Mouse (Mus musculus): ENCODE data around the gene Mrps18b. TPM values are rescaled to one million over a fixed set of nuclear protein-coding genes. Genes with fewer than 3 reads are reported as not detected.

Gene Mrps18b
- polyA plus RNA-seq, 1 experiment: 43.9 TPM

- no peak for TF ChIP-seq CTCF (IDR thresholded peaks at IDR 0.05; ENCODE audit: borderline replicate concordance, extremely low read depth, insufficient read depth, insufficient read length)
- TF ChIP-seq POLR2A (IDR thresholded peaks at IDR 0.05; ENCODE audit: borderline replicate concordance, extremely low read depth, insufficient read depth, insufficient read length, poor library complexity, severe bottlenecking): no peak
- peak; percentile 97 for DNase-seq (ENCODE audit: low read depth)
These were observed 1.5 kb upstream of the Mrps18b start for GRCm38 (mm10) chr17:35917463-35918251.

GRCm38 (mm10) chr17:35917143-35917462 is 914 bp upstream of the Mrps18b start:
- DNase-seq (ENCODE audit: low read depth): no peak
- TF ChIP-seq CTCF (IDR thresholded peaks at IDR 0.05; ENCODE audit: borderline replicate concordance, extremely low read depth, insufficient read depth, insufficient read length): no peak

GRCm38 (mm10) chr17:35915538-35916296 is 472 bp downstream of the Mrps18b start:
- TF ChIP-seq POLR2A (IDR thresholded peaks at IDR 0.05; ENCODE audit: borderline replicate concordance, extremely low read depth, insufficient read depth, insufficient read length, poor library complexity, severe bottlenecking) (no peak), CTCF (IDR thresholded peaks at IDR 0.05; ENCODE audit: borderline replicate concordance, extremely low read depth, insufficient read depth, insufficient read length) (no peak)
- no peak for DNase-seq (ENCODE audit: low read depth)

GRCm38 (mm10) chr17:35914975-35915374 is 1.2 kb downstream of the Mrps18b start:
- TF ChIP-seq CTCF (IDR thresholded peaks at IDR 0.05; ENCODE audit: borderline replicate concordance, extremely low read depth, insufficient read depth, insufficient read length) (no peak), POLR2A (IDR thresholded peaks at IDR 0.05; ENCODE audit: borderline replicate concordance, extremely low read depth, insufficient read depth, insufficient read length, poor library complexity, severe bottlenecking) (no peak)
- DNase-seq (ENCODE audit: low read depth): no peak

GRCm38 (mm10) chr17:35909919-35910369 is 6.2 kb downstream of the Mrps18b start, which contains the start of gene Atat1:
Gene Atat1 (minus strand): TSS chr17:35910075.
- peak; percentile 97 for DNase-seq (ENCODE audit: low read depth)
- TF ChIP-seq CTCF (IDR thresholded peaks at IDR 0.05; ENCODE audit: borderline replicate concordance, extremely low read depth, insufficient read depth, insufficient read length): no peak
- peak; percentile 91; the same call in 1 of the 2 replicates for TF ChIP-seq POLR2A (IDR thresholded peaks at IDR 0.05; ENCODE audit: borderline replicate concordance, extremely low read depth, insufficient read depth, insufficient read length, poor library complexity, severe bottlenecking)

GRCm38 (mm10) chr17:35909186-35909918 is 6.8 kb downstream of the Mrps18b start:
- no peak for TF ChIP-seq CTCF (IDR thresholded peaks at IDR 0.05; ENCODE audit: borderline replicate concordance, extremely low read depth, insufficient read depth, insufficient read length)
- TF ChIP-seq POLR2A (IDR thresholded peaks at IDR 0.05; ENCODE audit: borderline replicate concordance, extremely low read depth, insufficient read depth, insufficient read length, poor library complexity, severe bottlenecking): no peak
- DNase-seq (ENCODE audit: low read depth): no peak

- no peak for DNase-seq (ENCODE audit: low read depth)
- no peak for TF ChIP-seq POLR2A (IDR thresholded peaks at IDR 0.05; ENCODE audit: borderline replicate concordance, extremely low read depth, insufficient read depth, insufficient read length, poor library complexity, severe bottlenecking)
- TF ChIP-seq CTCF (IDR thresholded peaks at IDR 0.05; ENCODE audit: borderline replicate concordance, extremely low read depth, insufficient read depth, insufficient read length): no peak
These were observed 8.6 kb downstream of the Mrps18b start for GRCm38 (mm10) chr17:35907609-35908008.

- no peak for DNase-seq (ENCODE audit: low read depth)
- no peak for TF ChIP-seq CTCF (IDR thresholded peaks at IDR 0.05; ENCODE audit: borderline replicate concordance, extremely low read depth, insufficient read depth, insufficient read length)
- TF ChIP-seq POLR2A (IDR thresholded peaks at IDR 0.05; ENCODE audit: borderline replicate concordance, extremely low read depth, insufficient read depth, insufficient read length, poor library complexity, severe bottlenecking): no peak
These were observed 10.6 kb downstream of the Mrps18b start for GRCm38 (mm10) chr17:35905587-35905986.

- no peak for TF ChIP-seq CTCF (IDR thresholded peaks at IDR 0.05; ENCODE audit: borderline replicate concordance, extremely low read depth, insufficient read depth, insufficient read length)
- TF ChIP-seq POLR2A (IDR thresholded peaks at IDR 0.05; ENCODE audit: borderline replicate concordance, extremely low read depth, insufficient read depth, insufficient read length, poor library complexity, severe bottlenecking): no peak
- no peak for DNase-seq (ENCODE audit: low read depth)
These were observed 12.2 kb downstream of the Mrps18b start for GRCm38 (mm10) chr17:35903992-35904355.

- TF ChIP-seq POLR2A (IDR thresholded peaks at IDR 0.05; ENCODE audit: borderline replicate concordance, extremely low read depth, insufficient read depth, insufficient read length, poor library complexity, severe bottlenecking) (no peak), CTCF (IDR thresholded peaks at IDR 0.05; ENCODE audit: borderline replicate concordance, extremely low read depth, insufficient read depth, insufficient read length) (no peak)
- peak; percentile 23 for DNase-seq (ENCODE audit: low read depth)
These were observed 12.7 kb downstream of the Mrps18b start for GRCm38 (mm10) chr17:35903343-35903991.

- DNase-seq (ENCODE audit: low read depth): no peak
- no peak for TF ChIP-seq CTCF (IDR thresholded peaks at IDR 0.05; ENCODE audit: borderline replicate concordance, extremely low read depth, insufficient read depth, insufficient read length)
- TF ChIP-seq POLR2A (IDR thresholded peaks at IDR 0.05; ENCODE audit: borderline replicate concordance, extremely low read depth, insufficient read depth, insufficient read length, poor library complexity, severe bottlenecking): no peak
These were observed 15.6 kb downstream of the Mrps18b start for GRCm38 (mm10) chr17:35900636-35901035.
